Mouse (Mus musculus) cortical plate, adult 2 months (tissue): ENCODE results near the gene Syngr2.

Experiments
- CTCF ChIP-seq: fragments of 200-500 bp; IDR thresholded peaks from 2 replicates; pipeline ENCODE4 v1.5.1; 2011; ENCODE audit warnings: mild to moderate bottlenecking, control low read depth, low read length; ENCODE audit not compliant: insufficient read depth; ENCODE audit errors: extremely low read depth
- POLR2A ChIP-seq: fragments of 200-500 bp; IDR thresholded peaks from 2 replicates; pipeline ENCODE4 v1.6.1; 2011; ENCODE audit warnings: mild to moderate bottlenecking, low read length, control low read depth; ENCODE audit not compliant: insufficient read depth; ENCODE audit errors: extremely low read depth

DNA sequence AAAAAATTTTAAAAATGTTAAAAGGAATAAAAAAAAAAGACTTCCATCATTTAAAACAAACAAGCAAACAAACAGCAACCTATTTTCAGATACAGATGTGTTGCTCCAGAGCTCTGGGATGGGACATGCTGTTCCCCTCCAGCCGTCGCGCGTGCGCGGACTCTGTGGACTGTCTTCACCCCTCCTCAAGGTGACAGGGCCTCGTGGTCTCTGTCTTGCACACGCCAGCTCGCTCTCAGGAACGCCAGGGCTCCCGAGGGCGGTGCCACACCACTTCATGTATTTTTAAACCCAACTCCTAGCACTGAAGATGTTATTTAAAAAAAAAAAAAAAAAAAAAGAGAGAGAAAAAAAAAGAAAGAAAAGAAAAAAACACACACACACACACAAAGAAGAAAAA is 47.2 kb upstream of the Syngr2 start:
- TF ChIP-seq POLR2A (no peak), CTCF (no peak)
